Mouse (Mus musculus) liver, embryonic 11.5 days (tissue): ENCODE measurements around the gene Tas2r116. TPM values are rescaled to one million over a fixed set of nuclear protein-coding genes. Genes with fewer than 3 reads are reported as not detected.

Source experiments
- ATAC-seq: fragments of 200-750 bp; cut with Nextera tagmentation; replicated peaks from 2 replicates; pipeline ENCODE4 v1.8.0; 2017; ENCODE audit warnings: moderate number of reproducible peaks, mild to moderate bottlenecking, moderate TSS enrichment, moderate library complexity; ENCODE audit not compliant: low FRiP score
- DNase-seq: peaks from one replicate; pipeline ENCODE4 v3.0.0-alpha.2; 2017; ENCODE audit warnings: low spot score
- H3K27ac ChIP-seq: fragments of 300-500 bp; sonication (generic); 2 replicates; pipeline ENCODE4 v1.5.1; 2014; ENCODE audit warnings: mild to moderate bottlenecking, low read depth, low read length, control low read depth
- H3K27me3 ChIP-seq: fragments of 300-500 bp; sonication (generic); replicated peaks from 2 replicates; pipeline ENCODE4 v1.6.1; 2014; ENCODE audit warnings: low read length, mixed read lengths; ENCODE audit not compliant: control insufficient read depth, insufficient read depth
- H3K36me3 ChIP-seq: fragments of 300-500 bp; sonication (generic); 2 replicates; pipeline ENCODE4 v1.6.1; 2014; ENCODE audit warnings: mild to moderate bottlenecking, low read length, moderate library complexity, mixed read lengths; ENCODE audit not compliant: control insufficient read depth, insufficient read depth
- H3K4me1 ChIP-seq: fragments of 300-500 bp; sonication (generic); replicated peaks from 2 replicates; pipeline ENCODE4 v1.6.1; 2014; ENCODE audit warnings: low read length, mixed read lengths; ENCODE audit not compliant: control insufficient read depth, insufficient read depth
- H3K4me2 ChIP-seq: fragments of 300-500 bp; sonication (generic); 2 replicates; pipeline ENCODE4 v1.6.1; 2014; ENCODE audit warnings: mild to moderate bottlenecking, control low read depth, moderate library complexity
- H3K4me3 ChIP-seq: fragments of 300-500 bp; sonication (generic); 2 replicates; pipeline ENCODE4 v1.5.1; 2014; ENCODE audit warnings: low read depth, low read length, control low read depth
- H3K9ac ChIP-seq: fragments of 300-500 bp; sonication (generic); 2 replicates; pipeline ENCODE4 v1.6.1; 2014; ENCODE audit warnings: low read depth, low read length, control low read depth
- H3K9me3 ChIP-seq: fragments of 300-500 bp; sonication (generic); 2 replicates; pipeline ENCODE4 v1.6.1; 2016; ENCODE audit warnings: low read length, inconsistent platforms, mixed read lengths; ENCODE audit not compliant: control insufficient read depth
- WGBS: fragments of 180-500 bp; shearing (Covaris S2); extraction: QIAGEN DNeasy Blood & Tissue Kit; methylation state at CpG from one replicate; pipeline ENCODE4 v1.1.7; 2014; 5-methylcytosine and 5-hydroxymethylcytosine counted together
- polyA plus RNA-seq: library from polyadenylated mRNA; unstranded; fragments of >200 nt; fragmentation: Nextera tagmentation; extraction: Ambion mirVana; gene quantifications from 2 replicates; pipeline ENCODE4 v1.2.1, GENCODE M21; 2014

Gene Tas2r116
- polyA plus RNA-seq: not detected in 2 replicates

- no peaks in the 10 kb centered on the region for H3K4me1 ChIP-seq
- H3K27ac ChIP-seq: no peak within 1 kb of the TSS
- H3K9me3 ChIP-seq: no peaks in the 10 kb centered on the region
- DNase-seq (no peak), ATAC-seq (no peak)
- H3K4me2 ChIP-seq: no peak within 1 kb of the TSS
- H3K9ac ChIP-seq: no peak within 1 kb of the TSS
- H3K27me3 ChIP-seq: no peaks in the 10 kb centered on the region
- H3K4me3 ChIP-seq: no peak within 1 kb of the TSS
- H3K36me3 ChIP-seq: no peaks in the 10 kb centered on the region
- WGBS: 61% methylated on average over 1 of the region's 1 CpGs
These were observed at the start of gene Tas2r116 for GRCm38 (mm10) chr6:132855138-132855537. Gene Tas2r116 (plus strand): TSS chr6:132855438.

- Histone ChIP-seq H3K27me3 (no peaks in the 10 kb centered on the region), H3K27ac (no peak within 1 kb of the TSS), H3K9me3 (no peaks in the 10 kb centered on the region), H3K4me2 (no peak within 1 kb of the TSS), H3K9ac (no peak within 1 kb of the TSS), H3K36me3 (no peaks in the 10 kb centered on the region), H3K4me1 (no peaks in the 10 kb centered on the region), H3K4me3 (no peak within 1 kb of the TSS)
- DNase-seq (no peak), ATAC-seq (no peak)
- WGBS: 72% methylated on average over 1 of the region's 1 CpGs
These were observed 8.4 kb upstream of the Tas2r116 start, which contains the start of gene Tas2r123 for GRCm38 (mm10) chr6:132846842-132847241. Gene Tas2r123 (plus strand): TSS chr6:132847142.

GRCm38 (mm10) chr6:132867708-132868107 is 12.5 kb downstream of the Tas2r116 start, which contains the start of gene Tas2r110:
Gene Tas2r110 (plus strand): TSS chr6:132868008.
- no peaks in the 10 kb centered on the region for H3K36me3 ChIP-seq
- no peak for ATAC-seq

GRCm38 (mm10) chr6:132892711-132893110 is 37.5 kb downstream of the Tas2r116 start, which contains the start of gene Tas2r113:
Gene Tas2r113 (plus strand): TSS chr6:132893011.
- H3K4me2 ChIP-seq: no peak within 1 kb of the TSS
- no peaks in the 10 kb centered on the region for H3K9me3 ChIP-seq
- H3K27ac ChIP-seq: no peak within 1 kb of the TSS
- H3K9ac ChIP-seq: no peak within 1 kb of the TSS
- ATAC-seq: no peak
- DNase-seq: no peak
- WGBS: 60% methylated on average over 1 of the region's 1 CpGs
- no peaks in the 10 kb centered on the region for H3K4me1 ChIP-seq
- no peaks in the 10 kb centered on the region for H3K27me3 ChIP-seq
- no peak within 1 kb of the TSS for H3K4me3 ChIP-seq
- H3K36me3 ChIP-seq: no peaks in the 10 kb centered on the region

More at GRCm38 (mm10) chr6:132867708-132868107, 12.5 kb downstream of the Tas2r116 start, which contains the start of gene Tas2r110:
- no peak for DNase-seq
- H3K4me1 ChIP-seq: no peaks in the 10 kb centered on the region
- no peak within 1 kb of the TSS for H3K4me3 ChIP-seq
- no peaks in the 10 kb centered on the region for H3K9me3 ChIP-seq
- no peak within 1 kb of the TSS for H3K9ac ChIP-seq
- H3K27ac ChIP-seq: no peak within 1 kb of the TSS
- no peaks in the 10 kb centered on the region for H3K27me3 ChIP-seq
- no peak within 1 kb of the TSS for H3K4me2 ChIP-seq

Other genes starting within 250 kb of the Tas2r116 start
- gene A630073D07Rik, start 203.9 kb upstream of the Tas2r116 start, polyA plus RNA-seq: not detected in 2 replicates
- not detected in 2 replicates for gene Tas2r120, start 198.5 kb upstream of the Tas2r116 start, polyA plus RNA-seq
- not detected in 2 replicates for gene Tas2r121, start 154.4 kb upstream of the Tas2r116 start, polyA plus RNA-seq
- gene Tas2r122, start 143.5 kb upstream of the Tas2r116 start, polyA plus RNA-seq: not detected in 2 replicates
- not detected in 2 replicates for gene Tas2r115, start 117.4 kb upstream of the Tas2r116 start, polyA plus RNA-seq
- not detected in 2 replicates for gene Tas2r124, start 100.7 kb upstream of the Tas2r116 start, polyA plus RNA-seq
- not detected in 2 replicates for gene Tas2r102, start 93.3 kb upstream of the Tas2r116 start, polyA plus RNA-seq
- gene Tas2r136, start 77.3 kb upstream of the Tas2r116 start, polyA plus RNA-seq: not detected in 2 replicates
- gene Tas2r117, start 52.6 kb upstream of the Tas2r116 start, polyA plus RNA-seq: not detected in 2 replicates
- not detected in 2 replicates for gene Tas2r123, start 8.3 kb upstream of the Tas2r116 start, polyA plus RNA-seq
- not detected in 2 replicates for gene Tas2r110, start 12.6 kb downstream of the Tas2r116 start, polyA plus RNA-seq
- gene Tas2r113, start 37.6 kb downstream of the Tas2r116 start, polyA plus RNA-seq: not detected in 2 replicates
- gene Tas2r125, start 54.2 kb downstream of the Tas2r116 start, polyA plus RNA-seq: not detected in 2 replicates
- gene Tas2r129, start 95.7 kb downstream of the Tas2r116 start, polyA plus RNA-seq: not detected in 2 replicates
- not detected in 2 replicates for gene Tas2r131, start 102.5 kb downstream of the Tas2r116 start, polyA plus RNA-seq
- not detected in 2 replicates for gene Tas2r109, start 125.5 kb downstream of the Tas2r116 start, polyA plus RNA-seq
- gene Tas2r103, start 181.7 kb downstream of the Tas2r116 start, polyA plus RNA-seq: not detected in 2 replicates
- gene Tas2r140, start 200.4 kb downstream of the Tas2r116 start, polyA plus RNA-seq: not detected in 2 replicates
- gene Smim10l1, start 249.5 kb downstream of the Tas2r116 start, polyA plus RNA-seq: 41.0 and 43.3 TPM in 2 replicates